Comparison of ENCODE assay signal across 1 mouse cellular context in the genomic region with DNA sequence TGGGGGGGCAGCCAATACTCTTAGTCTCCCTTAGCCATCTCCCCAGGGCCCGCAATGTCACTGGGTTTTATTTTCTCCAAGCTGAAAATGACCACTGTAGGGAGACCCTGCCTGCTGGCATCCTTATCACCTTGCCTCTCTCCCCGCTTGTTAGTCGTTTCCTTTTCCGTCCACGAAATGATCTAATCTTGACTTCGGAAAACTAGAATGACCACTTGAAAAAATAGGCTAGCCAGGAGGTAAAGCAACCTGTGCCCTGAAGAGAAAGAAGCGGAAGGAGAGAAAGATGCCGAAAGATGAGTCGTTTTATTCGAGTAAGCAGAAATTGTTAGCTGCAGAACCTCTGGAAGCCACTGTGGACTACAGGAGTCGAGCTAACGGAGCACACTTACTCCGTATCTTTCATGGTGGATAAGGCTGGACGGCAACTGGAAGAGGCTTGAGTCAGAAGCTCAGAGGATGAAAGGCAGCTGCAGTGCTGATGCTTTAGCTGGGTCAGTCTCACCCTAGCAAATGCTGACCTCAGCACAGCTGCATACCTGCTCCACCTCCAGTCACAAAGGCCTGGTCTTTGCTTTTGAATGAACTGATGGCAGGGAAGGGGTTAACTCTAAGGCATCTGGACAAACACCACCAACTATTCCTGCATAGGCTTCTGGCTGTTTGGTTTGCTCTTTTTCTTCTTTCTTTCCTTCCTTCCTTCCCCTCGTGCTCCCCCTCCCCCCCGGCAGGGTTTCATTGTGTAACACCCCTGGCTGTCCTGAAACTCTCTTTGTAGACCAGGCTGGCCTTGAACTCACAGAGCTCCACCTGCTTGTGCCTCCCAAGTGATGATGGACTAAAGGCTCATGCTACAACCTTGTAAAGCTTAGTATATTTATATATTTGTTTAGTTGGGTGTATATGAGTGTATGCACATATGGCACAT.
TF ChIP-seq lines count a peak whose summit lies in the region.

No protein-coding gene starts in this region.

TF ChIP-seq in MEL, 35 proteins besides CTCF, POLR2A, EP300 and RAD21 (continued from another document):
- no peak for TF ChIP-seq ZNF384 (IDR thresholded peaks at IDR 0.05; ENCODE audit: low read depth, low read length)
- TF ChIP-seq MYC (IDR thresholded peaks at IDR 0.05; ENCODE audit: low read depth, low read length), result no peak
- TF ChIP-seq TAL1 (IDR thresholded peaks at IDR 0.05; ENCODE audit: low read length), result no peak
- TF ChIP-seq ZKSCAN1 (IDR thresholded peaks at IDR 0.05; ENCODE audit: low read depth, low read length), result no peak
- TF ChIP-seq SMC3 (IDR thresholded peaks at IDR 0.05; ENCODE audit: low read depth, low read length), result no peak
- no peak for TF ChIP-seq POLR2AphosphoS2 (IDR thresholded peaks at IDR 0.05; ENCODE audit: low read length)
- no peak for TF ChIP-seq MAX (IDR thresholded peaks at IDR 0.05; ENCODE audit: low read length)
- no peak for TF ChIP-seq CHD1 (IDR thresholded peaks at IDR 0.05; ENCODE audit: low read depth, low read length)
- TF ChIP-seq ELF1 (IDR thresholded peaks at IDR 0.05; ENCODE audit: low read depth, low read length), result no peak
- no peak for TF ChIP-seq ZC3H11A (IDR thresholded peaks at IDR 0.05; ENCODE audit: low read depth, low read length)
- no peak for TF ChIP-seq HCFC1 (IDR thresholded peaks at IDR 0.05; ENCODE audit: low read depth, low read length)
- TF ChIP-seq BHLHE40 (IDR thresholded peaks at IDR 0.05; ENCODE audit: borderline replicate concordance, low read depth, low read length), result no peak
- TF ChIP-seq MAFK (IDR thresholded peaks at IDR 0.05; ENCODE audit: borderline replicate concordance, low read depth, low read length), result no peak
